Mouse (Mus musculus) hindbrain, embryonic 14.5 days (tissue): ENCODE results near the gene Ddn. TPM values are rescaled to one million over a fixed set of nuclear protein-coding genes. Genes with fewer than 3 reads are reported as not detected.

Experiments used
- ATAC-seq: fragments of 200-750 bp; cut with Nextera tagmentation; 2 replicates; pipeline ENCODE4 v1.8.0; 2017; ENCODE audit warnings: moderate number of reproducible peaks, mild to moderate bottlenecking, moderate TSS enrichment, moderate library complexity; ENCODE audit not compliant: low FRiP score
- DNase-seq: peaks from one replicate; pipeline ENCODE4 v3.0.0-alpha.2; 2015; ENCODE audit warnings: low spot score
- H3K27ac ChIP-seq: fragments of 300-500 bp; sonication (generic); 2 replicates; pipeline ENCODE4 v1.5.1; 2014; ENCODE audit warnings: mild to moderate bottlenecking, moderate library complexity
- H3K27me3 ChIP-seq: fragments of 300-500 bp; sonication (generic); 2 replicates; pipeline ENCODE4 v1.6.1; 2014; ENCODE audit warnings: mild to moderate bottlenecking, low read length, mixed read lengths; ENCODE audit not compliant: control insufficient read depth, insufficient read depth
- H3K36me3 ChIP-seq: fragments of 300-500 bp; sonication (generic); replicated peaks from 2 replicates; pipeline ENCODE4 v1.6.1; 2014; ENCODE audit not compliant: control insufficient read depth, insufficient read depth
- H3K4me1 ChIP-seq: fragments of 300-500 bp; sonication (generic); replicated peaks from 2 replicates; pipeline ENCODE4 v1.6.1; 2014; ENCODE audit warnings: antibody characterized with exemption, low read length, mixed read lengths; ENCODE audit not compliant: control insufficient read depth, insufficient read depth
- H3K4me2 ChIP-seq: fragments of 300-500 bp; sonication (generic); replicated peaks from 2 replicates; pipeline ENCODE4 v1.6.1; 2014; ENCODE audit warnings: mild to moderate bottlenecking, moderate library complexity
- H3K4me3 ChIP-seq: fragments of 300-500 bp; sonication (generic); replicated peaks from 2 replicates; pipeline ENCODE4 v1.5.1; 2014; ENCODE audit warnings: mild to moderate bottlenecking, low read length
- H3K9ac ChIP-seq: fragments of 300-500 bp; sonication (generic); 2 replicates; pipeline ENCODE4 v1.6.1; 2014
- H3K9me3 ChIP-seq: fragments of 300-500 bp; sonication (generic); 2 replicates; pipeline ENCODE4 v1.6.1; 2016; ENCODE audit warnings: low read length; ENCODE audit not compliant: control insufficient read depth
- WGBS: fragments of 180-500 bp; shearing (Covaris S2); extraction: QIAGEN DNeasy Blood & Tissue Kit; methylation state at CpG from one replicate; pipeline ENCODE4 v1.1.7; 2014; 5-methylcytosine and 5-hydroxymethylcytosine counted together
- polyA plus RNA-seq: library from polyadenylated mRNA; unstranded; fragments of >200 nt; fragmentation: Nextera tagmentation; extraction: Ambion mirVana; gene quantifications from 2 replicates; pipeline ENCODE4 v1.2.1, GENCODE M21; 2014

The Ddn gene
- polyA plus RNA-seq, 1 experiment from 2014 or later, result 0.64 TPM

DNA sequence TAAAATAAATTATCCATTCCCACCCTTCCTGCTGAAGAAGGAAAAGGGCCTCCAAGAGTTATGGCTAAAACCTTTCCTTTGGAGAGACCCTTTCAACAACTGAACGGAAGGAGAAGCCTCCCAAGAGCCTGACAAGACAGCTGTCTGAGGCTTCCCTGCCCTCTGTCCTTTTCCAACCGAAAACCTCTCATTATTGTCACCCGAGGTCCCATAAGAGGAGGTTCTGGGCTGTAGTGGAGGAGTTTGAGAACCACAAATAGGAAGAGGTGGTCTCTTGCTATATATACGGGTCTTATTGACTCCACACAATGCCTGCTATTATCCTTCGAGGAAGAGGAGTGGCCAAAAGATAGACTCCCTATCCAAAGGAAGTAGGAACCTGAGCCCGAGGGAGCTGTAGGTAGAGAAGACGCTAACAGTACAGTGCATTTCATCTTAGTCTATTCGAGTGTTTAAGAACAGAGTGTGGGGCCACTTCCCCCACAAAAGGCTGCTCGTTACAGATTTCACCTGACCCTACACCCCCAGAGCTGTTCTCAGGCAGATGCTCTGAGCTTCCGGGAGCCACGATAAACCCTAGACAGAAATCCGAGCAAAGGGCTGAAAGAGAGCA, 37.4 kb downstream of the Ddn start:
- Histone ChIP-seq H3K9ac (peak overlapping the region; percentile 1; the same call in 1 of the 2 replicates), H3K36me3 (no peaks in the 10 kb centered on the region), H3K27ac (no peak overlapping the region), H3K4me2 (peak overlapping the region; percentile 41), H3K27me3 (peaks cover 92% of the 10 kb centered on the region), H3K4me3 (no peak overlapping the region; the same call in 1 of the 2 replicates), H3K4me1 (peaks cover 15% of the 10 kb centered on the region; the same call in 1 of the 2 replicates), H3K9me3 (no peaks in the 10 kb centered on the region)
- 6% methylated on average over 12 of the region's 12 CpGs for WGBS
- ATAC-seq, result no peak
- DNase-seq, result no peak

DNA sequence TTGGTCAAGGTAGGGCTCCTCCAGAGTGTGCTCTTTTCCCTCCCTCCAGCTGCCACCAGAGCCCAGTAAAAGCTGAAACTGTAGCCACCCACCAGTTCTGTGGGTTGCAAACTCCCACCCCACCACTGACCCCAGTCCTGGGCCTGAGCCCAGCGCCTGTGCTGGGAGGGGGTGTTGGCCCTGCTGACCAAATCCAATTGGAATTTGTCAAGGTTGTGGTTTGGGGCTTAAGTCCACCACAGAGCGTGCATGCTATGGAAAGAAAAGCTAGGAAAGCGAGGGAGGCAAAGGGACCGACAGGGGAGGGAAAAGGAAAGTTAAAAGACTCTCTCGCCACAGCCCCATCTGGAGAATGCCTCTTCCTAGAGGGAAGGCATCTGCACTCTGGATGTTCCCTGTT, 41.0 kb downstream of the Ddn start:
- DNase-seq (no peak), ATAC-seq (no peak)
- Histone ChIP-seq H3K9ac (no peak overlapping the region), H3K27ac (no peak overlapping the region), H3K9me3 (no peaks in the 10 kb centered on the region), H3K36me3 (no peaks in the 10 kb centered on the region), H3K27me3 (peaks cover 69% of the 10 kb centered on the region), H3K4me1 (peaks cover 13% of the 10 kb centered on the region), H3K4me2 (no peak overlapping the region), H3K4me3 (no peak overlapping the region)
- 16% methylated on average over 5 of the region's 5 CpGs for WGBS

DNA sequence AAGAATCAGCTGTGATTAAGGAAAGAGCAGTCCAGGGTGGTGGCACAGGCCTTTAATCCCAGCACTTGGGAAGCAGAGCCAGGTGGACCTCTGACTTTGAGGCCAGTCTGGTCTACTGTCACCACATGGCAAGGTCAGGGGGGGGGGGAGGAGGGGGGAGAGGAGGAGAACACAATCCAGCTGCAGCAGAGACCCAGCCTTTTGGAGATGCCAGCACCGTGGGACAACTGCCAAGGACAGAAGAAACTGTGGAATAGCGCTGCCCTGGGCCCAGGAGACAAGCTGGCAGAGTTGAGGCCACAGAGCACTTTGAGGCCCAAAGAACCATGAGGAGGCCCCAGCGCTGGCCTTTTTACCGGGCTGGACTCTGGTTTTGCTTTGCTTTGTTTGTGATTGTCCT, 43.4 kb downstream of the Ddn start:
- no peak overlapping the region for H3K4me3 ChIP-seq
- 0 out of 2 replicates have a peak, but pooled peaks cover 4% of the 10 kb centered on the region for H3K36me3 ChIP-seq
- H3K27ac ChIP-seq, result no peak overlapping the region
- H3K9me3 ChIP-seq, result no peaks in the 10 kb centered on the region
- no peak overlapping the region for H3K4me2 ChIP-seq
- H3K4me1 ChIP-seq, result peaks cover 20% of the 10 kb centered on the region
- peaks cover 46% of the 10 kb centered on the region for H3K27me3 ChIP-seq
- H3K9ac ChIP-seq, result no peak overlapping the region
- ATAC-seq (no peak), DNase-seq (no peak)
- WGBS, result 65% methylated on average over 4 of the region's 4 CpGs

DNA sequence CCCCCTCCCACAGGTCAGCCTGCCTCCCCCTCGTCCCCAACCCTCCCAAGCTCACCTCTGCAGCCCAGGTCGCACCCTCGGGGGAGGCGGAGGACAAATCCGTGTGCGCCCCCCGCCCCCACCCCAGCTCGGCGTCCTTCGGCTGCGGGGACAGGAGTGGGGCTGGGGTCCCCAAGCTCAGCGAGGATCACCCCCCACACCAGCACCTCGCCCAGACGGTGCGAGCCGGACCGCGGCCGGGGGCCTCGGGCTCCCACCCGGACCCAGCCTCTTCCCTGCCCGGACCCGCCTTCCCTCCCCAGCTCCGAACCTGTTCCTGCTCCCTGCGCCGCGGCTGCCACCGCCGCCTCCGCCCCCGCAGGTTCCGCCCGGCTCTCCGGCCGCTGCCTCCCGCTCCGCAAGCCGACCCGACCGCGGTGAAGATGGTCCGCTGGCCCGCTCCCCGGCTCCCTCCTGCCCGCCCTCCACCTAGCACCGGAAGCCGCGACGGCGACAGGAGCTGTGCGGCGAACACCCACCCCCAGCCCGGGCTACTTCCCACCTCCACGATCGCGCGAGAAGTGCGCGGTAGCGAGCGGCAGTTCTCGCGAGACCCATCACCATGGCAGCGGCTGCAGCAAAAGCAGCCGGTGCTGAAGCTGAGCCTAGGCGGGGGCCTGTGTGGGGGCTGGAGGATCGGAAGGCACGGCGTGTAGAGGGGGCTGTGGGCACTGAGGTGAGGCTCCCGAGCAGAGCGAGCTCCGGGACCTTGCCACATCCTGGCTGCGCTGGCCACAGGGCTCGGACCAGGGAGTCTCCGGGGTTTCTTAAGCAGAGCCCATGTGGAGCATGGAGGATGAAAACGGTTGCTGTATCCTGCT, 46.4 kb downstream of the Ddn start, which contains the start of gene Arf3:
Gene Arf3 (minus strand): TSS at position 545 of the 860 bp plus-strand sequence.
- peaks cover 20% of the 10 kb centered on the region for H3K4me1 ChIP-seq
- peak within 1 kb of the TSS; percentile 92 for H3K9ac ChIP-seq
- DNase-seq, result peak; percentile 96
- WGBS, result under 1% methylated on average over 72 of the region's 76 CpGs
- H3K27me3 ChIP-seq, result peaks cover 17% of the 10 kb centered on the region
- H3K36me3 ChIP-seq, result peaks cover 22% of the 10 kb centered on the region
- H3K4me3 ChIP-seq, result peak within 1 kb of the TSS; percentile 86
- H3K27ac ChIP-seq, result peak within 1 kb of the TSS; percentile 92
- peak within 1 kb of the TSS; percentile 72 for H3K4me2 ChIP-seq
- ATAC-seq, result peak; percentile 97
- H3K9me3 ChIP-seq, result no peaks in the 10 kb centered on the region

DNA sequence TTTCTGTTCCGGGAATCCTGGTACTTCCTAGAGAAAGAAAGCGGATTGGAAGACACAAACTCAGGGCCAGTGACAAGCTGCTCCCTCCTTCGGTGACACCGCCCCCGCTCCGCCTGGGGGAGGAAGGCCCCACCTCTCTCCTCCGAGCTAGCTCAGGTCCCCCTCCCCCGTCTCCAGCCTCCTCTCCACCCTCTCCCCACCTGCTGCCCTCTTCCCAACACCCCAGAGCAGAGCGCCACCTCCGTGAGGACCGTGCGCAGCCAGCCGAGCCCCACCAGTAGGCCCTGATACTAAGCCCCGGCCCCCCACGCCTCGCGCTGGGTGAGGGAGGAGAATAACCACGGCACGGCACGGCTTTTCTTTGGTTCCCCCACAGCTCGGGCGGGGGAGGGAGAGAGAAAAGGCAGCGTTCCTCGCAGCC, 47.1 kb downstream of the Ddn start:
- Histone ChIP-seq H3K4me2 (peak overlapping the region; percentile 72), H3K4me3 (peak overlapping the region; percentile 86), H3K27me3 (peaks cover 14% of the 10 kb centered on the region), H3K9me3 (no peaks in the 10 kb centered on the region), H3K27ac (peak overlapping the region; percentile 92), H3K9ac (peak overlapping the region; percentile 92), H3K36me3 (peaks cover 22% of the 10 kb centered on the region), H3K4me1 (peaks cover 20% of the 10 kb centered on the region)
- DNase-seq (peak; percentile 68), ATAC-seq (peak; percentile 61)
- WGBS, result under 1% methylated on average over 13 of the region's 24 CpGs

DNA sequence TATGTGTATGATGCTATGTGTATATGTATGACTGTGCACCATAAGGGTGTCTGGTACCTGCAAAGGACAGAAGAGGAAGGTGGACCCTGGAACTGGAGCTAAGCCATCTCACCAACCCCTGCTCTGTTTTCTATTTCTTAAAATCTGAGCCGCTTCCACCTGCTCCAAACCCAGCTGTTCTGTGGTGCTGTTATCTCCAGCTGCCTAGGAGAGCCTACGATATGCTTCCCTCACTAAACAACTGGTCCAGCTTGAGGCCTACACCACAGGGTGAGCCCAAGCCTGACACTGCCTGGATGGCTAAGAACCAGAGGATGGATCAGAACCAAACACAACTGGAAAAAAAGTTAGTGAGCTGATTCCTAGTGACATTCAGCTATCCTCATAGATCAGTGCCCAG, 55.2 kb downstream of the Ddn start:
- H3K4me1 ChIP-seq, result no peaks in the 10 kb centered on the region
- ATAC-seq (no peak), DNase-seq (no peak)
- 90% methylated on average over 2 of the region's 2 CpGs for WGBS
- H3K9ac ChIP-seq, result no peak overlapping the region
- H3K4me2 ChIP-seq, result no peak overlapping the region
- no peak overlapping the region for H3K4me3 ChIP-seq
- H3K9me3 ChIP-seq, result no peaks in the 10 kb centered on the region
- no peaks in the 10 kb centered on the region for H3K27me3 ChIP-seq
- H3K27ac ChIP-seq, result no peak overlapping the region
- peaks cover 28% of the 10 kb centered on the region for H3K36me3 ChIP-seq

Other genes starting within 250 kb of the Ddn start
- 59.8 and 65.1 TPM in 2 replicates for gene Ccnt1, start 238.6 kb downstream of the Ddn start, polyA plus RNA-seq
- gene 4930415O20Rik, start 238.5 kb downstream of the Ddn start, polyA plus RNA-seq, result not detected in 2 replicates
- gene Adcy6, start 199.4 kb downstream of the Ddn start, polyA plus RNA-seq, result 8.4 and 11.0 TPM in 2 replicates
- 98.3 and 101 TPM in 2 replicates for gene Cacnb3, start 178.7 kb downstream of the Ddn start, polyA plus RNA-seq
- gene Ddx23, start 146.6 kb downstream of the Ddn start, polyA plus RNA-seq, result 22.5 and 24.2 TPM in 2 replicates
- gene Rnd1, start 132.0 kb downstream of the Ddn start, polyA plus RNA-seq, result 6.0 and 6.1 TPM in 2 replicates
- gene Ccdc65, start 101.3 kb downstream of the Ddn start, polyA plus RNA-seq, result 5.6 and 6.6 TPM in 2 replicates
- gene Fkbp11, start 81.3 kb downstream of the Ddn start, polyA plus RNA-seq, result 6.4 and 7.2 TPM in 2 replicates
- 77.2 and 84.7 TPM in 2 replicates for gene Arf3, start 46.3 kb downstream of the Ddn start, polyA plus RNA-seq
- not detected in 2 replicates for gene Wnt10b, start 31.3 kb downstream of the Ddn start, polyA plus RNA-seq
- 1.9 and 2.1 TPM in 2 replicates for gene Wnt1, start 19.6 kb downstream of the Ddn start, polyA plus RNA-seq
- 59.0 and 65.3 TPM in 2 replicates for gene Prkag1, start 22.0 kb upstream of the Ddn start, polyA plus RNA-seq
- 12.9 and 14.9 TPM in 2 replicates for gene Kmt2d, start 61.7 kb upstream of the Ddn start, polyA plus RNA-seq
- gene Rhebl1, start 85.0 kb upstream of the Ddn start, polyA plus RNA-seq, result 19.4 and 19.8 TPM in 2 replicates
- 1.1 and 1.4 TPM in 2 replicates for gene Dhh, start 89.0 kb upstream of the Ddn start, polyA plus RNA-seq
- 6.4 and 8.1 TPM in 2 replicates for gene Lmbr1l, start 108.7 kb upstream of the Ddn start, polyA plus RNA-seq
- gene Tuba1b, start 125.1 kb upstream of the Ddn start, polyA plus RNA-seq, result 1,223 and 1,455 TPM in 2 replicates
- gene Gm49450, start 144.1 kb upstream of the Ddn start, polyA plus RNA-seq, result not detected in 2 replicates
- 14,408 and 15,410 TPM in 2 replicates for gene Tuba1a, start 144.2 kb upstream of the Ddn start, polyA plus RNA-seq
- 21.7 and 24.2 TPM in 2 replicates for gene Tuba1c, start 220.4 kb upstream of the Ddn start, polyA plus RNA-seq
- gene Prph, start 245.7 kb upstream of the Ddn start, polyA plus RNA-seq, result 77.9 and 79.5 TPM in 2 replicates